Mouse (Mus musculus): Measurements from ENCODE around the gene Fam173b. TPM values are rescaled to one million over a fixed set of nuclear protein-coding genes. Genes with fewer than 3 reads are reported as not detected.
A peak's percentile ranks its signal among the peaks of the same experiment; 100 is the strongest.

Fam173b gene
- 10 to 100 TPM; 13.9 to 17.7 TPM for total RNA-seq (2021)
- long read RNA-seq, experiment 1, full-length matches to known transcripts = 11 of 15 reads
- long read RNA-seq, experiment 1, partial matches to known transcripts = 0 of 15 reads
- long read RNA-seq, experiment 1, other reads (novel, unspliced or antisense) = 4 of 15 reads
- long read RNA-seq, experiment 2, transcript Fam173b-201 (5 exons, 1,164 nt) = major isoform, 6 of 12 reads
- long read RNA-seq, experiment 2, partial matches to known transcripts = 1 of 12 reads
- long read RNA-seq, experiment 2, other reads (novel, unspliced or antisense) = 5 of 12 reads

GRCm38 (mm10) chr15:31601646-31602374 lies at the start of gene Fam173b, which contains the start of gene Cct5:
TSS of gene Fam173b (plus strand) at chr15:31601852.
TSS of gene Cct5 (minus strand) at chr15:31601804.
- intact Hi-C loops (cut with DNase I) = loop anchor here (5.0 kb wide), 1 partner anchor 285 kb away; no protein-coding TSS in a partner anchor
- Histone ChIP-seq H3K4me3 (peak within 1 kb of the TSS; percentile 85), H3K27ac (peak within 1 kb of the TSS; percentile 96)
- DNase-seq = peak; percentile 98
- no peak for TF ChIP-seq CTCF (IDR thresholded peaks at IDR 0.05)

- Histone ChIP-seq H3K4me3 (no peak overlapping the region), H3K27ac (no peak overlapping the region)
- TF ChIP-seq CTCF (IDR thresholded peaks at IDR 0.05) = no peak
- DNase-seq = no peak
- intact Hi-C loops (cut with DNase I) = no loop called here
Observed at GRCm38 (mm10) chr15:31554855-31555254, 46.8 kb upstream of the Fam173b start.

DNA sequence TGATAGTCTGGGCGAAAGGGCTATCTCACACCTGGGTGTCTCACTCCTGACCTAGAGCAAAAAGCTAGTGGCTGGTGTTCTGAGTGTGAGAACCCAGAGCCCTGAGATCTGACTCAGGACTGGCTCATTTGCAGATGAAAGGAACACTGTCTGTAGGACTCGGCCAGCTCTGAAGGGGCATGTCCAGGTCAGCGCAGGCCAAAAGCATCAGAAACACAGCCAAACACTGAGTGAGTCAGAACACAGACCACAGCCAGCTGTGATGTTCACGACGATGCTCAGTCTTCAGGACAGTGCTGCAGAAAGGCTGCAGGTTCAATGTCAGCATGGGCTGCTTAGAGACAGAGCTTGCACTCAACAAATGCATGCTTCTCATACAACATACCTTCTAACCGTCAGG lies 40.3 kb upstream of the Fam173b start:
- intact Hi-C loops (cut with DNase I) = no loop called here
- Histone ChIP-seq H3K27ac (no peak overlapping the region), H3K4me3 (no peak overlapping the region)
- no peak for TF ChIP-seq CTCF (IDR thresholded peaks at IDR 0.05)
- no peak for DNase-seq

- DNase-seq = no peak
- Histone ChIP-seq H3K27ac (no peak overlapping the region), H3K4me3 (no peak overlapping the region)
- TF ChIP-seq CTCF (IDR thresholded peaks at IDR 0.05) = no peak
- intact Hi-C loops (cut with DNase I) = no loop called here
Observed at GRCm38 (mm10) chr15:31561976-31562375, 39.7 kb upstream of the Fam173b start.

GRCm38 (mm10) chr15:31562847-31563246 lies 38.8 kb upstream of the Fam173b start:
- Histone ChIP-seq H3K4me3 (no peak overlapping the region), H3K27ac (no peak overlapping the region)
- DNase-seq = no peak
- intact Hi-C loops (cut with DNase I) = no loop called here
- no peak for TF ChIP-seq CTCF (IDR thresholded peaks at IDR 0.05)

DNA sequence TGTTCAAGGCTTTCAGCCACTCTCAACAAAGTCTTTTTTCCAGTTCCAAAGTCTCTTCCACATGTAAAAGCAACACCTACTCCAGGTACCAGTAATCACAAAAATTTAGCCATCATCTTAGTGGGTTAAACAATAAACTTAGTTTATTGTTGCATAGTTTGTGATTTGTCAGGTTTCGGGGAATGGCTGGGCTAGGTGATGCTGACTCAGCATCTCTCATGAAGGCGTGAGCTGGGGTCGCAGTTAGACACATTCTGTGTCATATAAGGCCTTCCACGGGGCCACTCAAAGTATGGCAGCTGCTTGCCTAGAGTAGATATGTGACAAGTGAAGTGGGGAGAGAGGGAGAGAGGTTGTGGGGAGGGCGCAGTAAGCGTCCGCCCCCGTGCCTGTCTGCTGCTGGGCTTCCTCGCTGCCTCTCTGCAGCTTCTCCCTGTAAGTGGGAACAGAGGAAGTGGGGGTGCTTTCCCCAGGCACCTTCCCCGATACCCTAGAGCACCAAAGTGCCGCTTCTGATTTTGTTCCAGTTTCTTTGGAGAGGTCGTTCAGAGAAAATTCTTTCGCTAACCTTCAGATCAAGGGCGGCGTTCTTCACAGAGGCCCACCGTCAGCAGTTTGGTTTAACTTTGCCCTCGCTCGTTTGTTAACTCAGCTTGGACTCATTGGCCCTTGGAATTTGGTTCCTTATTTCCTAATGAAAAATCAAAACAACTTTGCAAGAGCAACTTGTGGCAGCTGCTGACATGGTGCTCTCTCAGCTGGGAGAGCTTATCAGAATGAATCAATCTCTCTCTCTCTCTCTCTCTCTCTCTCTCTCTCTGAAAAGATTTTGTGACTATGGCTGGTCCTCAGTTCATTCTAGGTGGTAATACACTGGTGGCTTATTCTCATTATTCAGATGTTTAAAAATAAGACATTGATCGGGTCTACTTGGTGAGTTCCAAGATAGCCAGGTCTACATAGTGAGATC lies 37.8 kb upstream of the Fam173b start:
- DNase-seq = no peak
- intact Hi-C loops (cut with DNase I) = no loop called here
- Histone ChIP-seq H3K4me3 (no peak overlapping the region), H3K27ac (no peak overlapping the region)
- no peak for TF ChIP-seq CTCF (IDR thresholded peaks at IDR 0.05)

- no peak for DNase-seq
- no peak for TF ChIP-seq CTCF (IDR thresholded peaks at IDR 0.05)
- intact Hi-C loops (cut with DNase I) = loop anchor here (5.0 kb wide), 1 partner anchor 33 kb away; the partner anchor contains the start of gene March6
- H3K27ac ChIP-seq = peak within 1 kb of the TSS; percentile 56; the same call in 1 of the 2 replicates
- H3K4me3 ChIP-seq = no peak within 1 kb of the TSS
Observed at GRCm38 (mm10) chr15:31565184-31565583, 36.5 kb upstream of the Fam173b start, which contains the start of gene Cmbl. TSS of gene Cmbl (plus strand) at chr15:31565389.

DNA sequence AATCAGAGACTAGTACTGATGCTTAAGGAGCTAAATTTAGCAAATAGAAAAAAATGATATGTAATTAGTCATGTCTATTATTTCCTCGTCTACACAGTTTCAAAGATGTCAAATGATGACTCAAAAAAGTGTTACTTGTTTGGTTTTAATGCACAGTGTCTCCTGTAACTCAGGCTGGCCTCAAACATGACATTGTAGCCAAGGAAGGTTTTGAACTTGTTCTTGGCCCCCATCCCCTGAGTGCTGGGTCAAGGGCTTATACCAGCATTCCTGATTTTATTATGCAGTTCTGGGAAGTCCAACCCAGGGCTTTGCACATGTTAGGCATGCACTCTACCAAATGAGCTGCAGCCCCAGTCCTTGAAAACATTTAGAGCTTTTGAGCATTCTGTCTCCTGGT lies 35.9 kb upstream of the Fam173b start:
- intact Hi-C loops (cut with DNase I) = loop anchor here (5.0 kb wide), 1 partner anchor 33 kb away; the partner anchor contains the start of gene March6
- DNase-seq = no peak

GRCm38 (mm10) chr15:31567431-31567830 lies 34.2 kb upstream of the Fam173b start:
- no peak for TF ChIP-seq CTCF (IDR thresholded peaks at IDR 0.05)
- no peak for DNase-seq
- Histone ChIP-seq H3K4me3 (no peak overlapping the region), H3K27ac (no peak overlapping the region)
- intact Hi-C loops (cut with DNase I) = loop anchor here (5.0 kb wide), 1 partner anchor 35 kb away; the partner anchor contains the start of gene March6

More for the DNA sequence above, 35.9 kb upstream of the Fam173b start:
- Histone ChIP-seq H3K27ac (peak overlapping the region; percentile 56; the same call in 1 of the 2 replicates), H3K4me3 (no peak overlapping the region)
- no peak for TF ChIP-seq CTCF (IDR thresholded peaks at IDR 0.05)

GRCm38 (mm10) chr15:31568581-31568996 lies 33.1 kb upstream of the Fam173b start:
- DNase-seq = peak; percentile 75
- no peak for TF ChIP-seq CTCF (IDR thresholded peaks at IDR 0.05)
- Histone ChIP-seq H3K4me3 (peak overlapping the region; percentile 65), H3K27ac (peak overlapping the region; percentile 91)
- intact Hi-C loops (cut with DNase I) = loop anchor here (5.0 kb wide), 1 partner anchor 36 kb away; the partner anchor contains the start of gene March6

- peak; percentile 84 for DNase-seq
- intact Hi-C loops (cut with DNase I) = loop anchor here (5.0 kb wide), 1 partner anchor 37 kb away; the partner anchor contains the start of gene March6
- Histone ChIP-seq H3K4me3 (peak overlapping the region; percentile 65), H3K27ac (peak overlapping the region; percentile 91)
- TF ChIP-seq CTCF (IDR thresholded peaks at IDR 0.05) = peak; percentile 42
Observed at GRCm38 (mm10) chr15:31569325-31570022, 32.2 kb upstream of the Fam173b start.

All from gastrocnemius, adult 2 months (tissue).